Mouse (Mus musculus): Measurements from ENCODE around the gene Tcn2.

- TF ChIP-seq CTCF (IDR thresholded peaks at IDR 0.05; ENCODE audit: control insufficient read depth, insufficient read depth, insufficient replicate concordance, low read depth, low read length) (no peak), POLR2A (IDR thresholded peaks at IDR 0.05; ENCODE audit: control insufficient read depth, low read depth, low read length) (no peak)
Observed at GRCm38 (mm10) chr11:3922115-3922514, 9.8 kb downstream of the Tcn2 start.

All from testis, adult 2 months (tissue).